Mouse (Mus musculus): ENCODE data around the gene Upk1b. TPM values are rescaled to one million over a fixed set of nuclear protein-coding genes. Genes with fewer than 3 reads are reported as not detected.
"Not testable (repeated sequence)": the region's sequence is repeated elsewhere in the genome, so short reads cannot be mapped to it uniquely, and the experiment has no call there.

Gene Upk1b
- 0.13 and 0.18 TPM in 2 replicates for total RNA-seq (2014; rRNA removed)
- 0.36 and 0.37 TPM in 2 replicates for polyA plus RNA-seq (2012; rRNA removed)

DNA sequence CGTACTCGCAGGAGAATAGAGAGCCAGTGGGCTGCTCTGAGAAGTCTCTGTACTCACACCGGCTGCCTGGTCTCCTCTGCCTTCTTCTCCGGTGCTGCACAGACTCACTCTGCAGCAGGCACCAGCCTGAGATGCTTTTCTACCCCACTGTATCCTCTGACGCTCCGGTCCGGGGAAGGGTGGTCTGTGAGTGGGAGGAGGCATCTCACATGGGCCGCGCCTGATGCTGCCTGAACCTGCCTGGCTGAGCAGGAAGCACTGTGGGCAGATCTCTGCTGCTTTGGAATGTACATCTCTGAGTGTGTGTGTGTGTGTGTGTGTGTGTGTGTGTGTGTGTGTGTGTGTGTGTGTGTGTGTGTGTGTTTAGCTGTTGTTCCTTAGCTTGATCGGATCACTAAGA is at the start of gene Upk1b:
TSS of gene Upk1b (minus strand) at position 238 of the 400 bp plus-strand sequence.
- Histone ChIP-seq H3K27me3 (ENCODE audit: control insufficient read depth, insufficient read depth, low read length) (peaks cover 2% of the 10 kb centered on the region; the same call in 1 of the 2 replicates), H3K9ac (ENCODE audit: low read depth, low read length) (no peak within 1 kb of the TSS), H3K27ac (replicated peaks; ENCODE audit: insufficient read depth, low read depth, low read length) (no peak within 1 kb of the TSS), H3K79me2 (ENCODE audit: control insufficient read depth, insufficient read depth, low read length) (no peaks in the 10 kb centered on the region), H3K4me3 (ENCODE audit: insufficient read depth, low read depth, low read length) (no peak within 1 kb of the TSS), H3K4me1 (ENCODE audit: control insufficient read depth, insufficient read depth, low read length) (no peaks in the 10 kb centered on the region), H3K36me3 (ENCODE audit: control insufficient read depth, insufficient read depth, low read length) (no peaks in the 10 kb centered on the region)
- 20% methylated on average over 10 of the region's 10 CpGs for WGBS
- DNase-seq (ENCODE audit: extremely low read depth, low read depth, low spot score) = no peak
- no peak for TF ChIP-seq CTCF (IDR thresholded peaks at IDR 0.05; ENCODE audit: low read depth, low read length)
- no peak for TF ChIP-seq POLR2A (IDR thresholded peaks at IDR 0.05; ENCODE audit: extremely low read depth, insufficient read depth, low read length)

GRCm38 (mm10) chr16:38828649-38829048 is 28.5 kb upstream of the Upk1b start, which contains the start of gene 4930435E12Rik:
4930435E12Rik (minus strand) TSS chr16:38828749.
- WGBS = 79% methylated on average over 3 of the region's 3 CpGs

GRCm38 (mm10) chr16:38812521-38812920 is 12.4 kb upstream of the Upk1b start:
- Histone ChIP-seq H3K4me3 (ENCODE audit: insufficient read depth, low read depth, low read length) (no peak overlapping the region), H3K79me2 (ENCODE audit: control insufficient read depth, insufficient read depth, low read length) (no peaks in the 10 kb centered on the region), H3K9ac (ENCODE audit: low read depth, low read length) (no peak overlapping the region), H3K27me3 (ENCODE audit: control insufficient read depth, insufficient read depth, low read length) (no peaks in the 10 kb centered on the region; the same call in 1 of the 2 replicates), H3K27ac (replicated peaks; ENCODE audit: insufficient read depth, low read depth, low read length) (no peak overlapping the region), H3K36me3 (ENCODE audit: control insufficient read depth, insufficient read depth, low read length) (no peaks in the 10 kb centered on the region), H3K4me1 (ENCODE audit: control insufficient read depth, insufficient read depth, low read length) (no peaks in the 10 kb centered on the region)
- no peak for TF ChIP-seq POLR2A (IDR thresholded peaks at IDR 0.05; ENCODE audit: extremely low read depth, insufficient read depth, low read length)
- peak; percentile 90 for TF ChIP-seq CTCF (IDR thresholded peaks at IDR 0.05; ENCODE audit: low read depth, low read length)
- peak; percentile 16 for DNase-seq (ENCODE audit: extremely low read depth, low read depth, low spot score)
- WGBS = 31% methylated on average over 8 of the region's 8 CpGs

More at GRCm38 (mm10) chr16:38828649-38829048, 28.5 kb upstream of the Upk1b start, which contains the start of gene 4930435E12Rik:
- no peak within 1 kb of the TSS for H3K4me3 ChIP-seq (ENCODE audit: insufficient read depth, low read depth, low read length)
- no peak for TF ChIP-seq CTCF (IDR thresholded peaks at IDR 0.05; ENCODE audit: low read depth, low read length)
- no peak for TF ChIP-seq POLR2A (IDR thresholded peaks at IDR 0.05; ENCODE audit: extremely low read depth, insufficient read depth, low read length)
- no peaks in the 10 kb centered on the region for H3K79me2 ChIP-seq (ENCODE audit: control insufficient read depth, insufficient read depth, low read length)
- H3K9ac ChIP-seq (ENCODE audit: low read depth, low read length) = no peak within 1 kb of the TSS
- H3K4me1 ChIP-seq (ENCODE audit: control insufficient read depth, insufficient read depth, low read length) = no peaks in the 10 kb centered on the region
- peaks cover 2% of the 10 kb centered on the region; the same call in 1 of the 2 replicates for H3K27me3 ChIP-seq (ENCODE audit: control insufficient read depth, insufficient read depth, low read length)
- H3K27ac ChIP-seq (replicated peaks; ENCODE audit: insufficient read depth, low read depth, low read length) = no peak within 1 kb of the TSS
- no peaks in the 10 kb centered on the region for H3K36me3 ChIP-seq (ENCODE audit: control insufficient read depth, insufficient read depth, low read length)
- DNase-seq (ENCODE audit: extremely low read depth, low read depth, low spot score) = no peak

DNA sequence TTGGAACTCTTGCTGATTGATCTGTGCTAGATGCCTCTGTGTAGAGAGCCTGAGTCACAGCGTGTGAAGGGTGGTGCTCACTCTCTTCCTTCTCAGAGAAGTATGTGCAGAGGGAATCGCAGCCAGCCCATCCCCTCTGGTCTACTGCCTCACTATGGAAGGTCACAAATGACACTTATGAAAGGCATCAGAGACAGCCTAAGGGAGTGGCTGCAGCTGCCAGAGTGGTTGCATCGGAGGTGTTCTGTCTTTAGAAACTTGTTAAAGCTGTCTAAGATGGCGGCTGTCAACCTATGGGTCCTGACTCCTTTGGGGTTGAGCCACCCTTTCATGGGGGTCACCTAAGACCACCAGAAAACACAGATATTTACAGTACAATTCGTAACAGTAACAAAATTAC is 10.1 kb upstream of the Upk1b start:
- H3K27ac ChIP-seq (replicated peaks; ENCODE audit: insufficient read depth, low read depth, low read length) = no peak overlapping the region
- no peak for TF ChIP-seq CTCF (IDR thresholded peaks at IDR 0.05; ENCODE audit: low read depth, low read length)
- TF ChIP-seq POLR2A (IDR thresholded peaks at IDR 0.05; ENCODE audit: extremely low read depth, insufficient read depth, low read length) = no peak

GRCm38 (mm10) chr16:38807796-38808195 is 7.7 kb upstream of the Upk1b start:
- not testable (repeated sequence) for H3K4me3 ChIP-seq (ENCODE audit: insufficient read depth, low read depth, low read length); H3K27ac ChIP-seq (replicated peaks; ENCODE audit: insufficient read depth, low read depth, low read length); H3K9ac ChIP-seq (ENCODE audit: low read depth, low read length); H3K79me2 ChIP-seq (ENCODE audit: control insufficient read depth, insufficient read depth, low read length); H3K36me3 ChIP-seq (ENCODE audit: control insufficient read depth, insufficient read depth, low read length); H3K4me1 ChIP-seq (ENCODE audit: control insufficient read depth, insufficient read depth, low read length); DNase-seq (ENCODE audit: extremely low read depth, low read depth, low spot score); H3K27me3 ChIP-seq (ENCODE audit: control insufficient read depth, insufficient read depth, low read length)
- 82% methylated on average over 5 of the region's 5 CpGs for WGBS

More for the DNA sequence above, 10.1 kb upstream of the Upk1b start:
- H3K27me3 ChIP-seq (ENCODE audit: control insufficient read depth, insufficient read depth, low read length) = no peaks in the 10 kb centered on the region; the same call in 1 of the 2 replicates
- no peaks in the 10 kb centered on the region for H3K4me1 ChIP-seq (ENCODE audit: control insufficient read depth, insufficient read depth, low read length)
- no peaks in the 10 kb centered on the region for H3K79me2 ChIP-seq (ENCODE audit: control insufficient read depth, insufficient read depth, low read length)
- H3K36me3 ChIP-seq (ENCODE audit: control insufficient read depth, insufficient read depth, low read length) = no peaks in the 10 kb centered on the region
- H3K4me3 ChIP-seq (ENCODE audit: insufficient read depth, low read depth, low read length) = no peak overlapping the region
- 70% methylated on average over 5 of the region's 5 CpGs for WGBS
- H3K9ac ChIP-seq (ENCODE audit: low read depth, low read length) = no peak overlapping the region
- no peak for DNase-seq (ENCODE audit: extremely low read depth, low read depth, low spot score)

- Histone ChIP-seq H3K79me2 (ENCODE audit: control insufficient read depth, insufficient read depth, low read length) (no peaks in the 10 kb centered on the region), H3K4me1 (ENCODE audit: control insufficient read depth, insufficient read depth, low read length) (no peaks in the 10 kb centered on the region), H3K36me3 (ENCODE audit: control insufficient read depth, insufficient read depth, low read length) (no peaks in the 10 kb centered on the region), H3K9ac (ENCODE audit: low read depth, low read length) (no peak overlapping the region), H3K27ac (replicated peaks; ENCODE audit: insufficient read depth, low read depth, low read length) (no peak overlapping the region), H3K27me3 (ENCODE audit: control insufficient read depth, insufficient read depth, low read length) (peaks cover 2% of the 10 kb centered on the region; the same call in 1 of the 2 replicates), H3K4me3 (ENCODE audit: insufficient read depth, low read depth, low read length) (no peak overlapping the region)
- TF ChIP-seq POLR2A (IDR thresholded peaks at IDR 0.05; ENCODE audit: extremely low read depth, insufficient read depth, low read length) (no peak), CTCF (IDR thresholded peaks at IDR 0.05; ENCODE audit: low read depth, low read length) (no peak)
- WGBS = 33% methylated on average over 3 of the region's 3 CpGs
- DNase-seq (ENCODE audit: extremely low read depth, low read depth, low spot score) = no peak
Measured at GRCm38 (mm10) chr16:38798957-38799450, 1.1 kb downstream of the Upk1b start.

Measured in liver, adult 2 months (tissue).